Mouse (Mus musculus) T-helper 2 cell (primary cell): ENCODE measurements around the gene Phlpp1.

ENCODE experiments used
- in situ Hi-C: fragments of 300-600 bp; cut with MboI, MseI; formaldehyde crosslinking; loops from one replicate; pipeline ENCODE4 v1.15.1; 2025; ENCODE audit warnings: high pct_unique_total_duplicates

Gene Phlpp1

DNA sequence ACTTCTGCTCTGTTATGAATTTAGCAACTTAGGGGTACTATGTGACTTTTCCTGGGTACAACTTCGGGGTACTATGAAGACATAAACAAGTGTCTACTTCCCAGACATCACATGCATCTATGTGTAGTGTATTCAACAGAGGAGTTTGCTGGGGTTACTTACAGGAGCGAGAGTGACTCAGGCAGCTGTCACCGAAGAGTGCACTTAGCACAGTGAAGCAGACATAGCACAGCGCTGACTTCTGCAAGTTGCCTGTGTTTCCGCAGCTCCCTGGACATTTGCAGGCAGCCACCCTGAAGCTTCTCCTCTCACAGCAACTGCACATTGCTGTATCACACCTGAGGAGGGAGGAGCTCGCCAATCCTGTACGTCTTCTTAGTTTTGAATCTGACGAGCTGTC is 8.2 kb upstream of the Phlpp1 start:
- in situ Hi-C loops = loop anchor here (5.0 kb wide), 1 partner anchor 229 kb away; no protein-coding TSS in a partner anchor

DNA sequence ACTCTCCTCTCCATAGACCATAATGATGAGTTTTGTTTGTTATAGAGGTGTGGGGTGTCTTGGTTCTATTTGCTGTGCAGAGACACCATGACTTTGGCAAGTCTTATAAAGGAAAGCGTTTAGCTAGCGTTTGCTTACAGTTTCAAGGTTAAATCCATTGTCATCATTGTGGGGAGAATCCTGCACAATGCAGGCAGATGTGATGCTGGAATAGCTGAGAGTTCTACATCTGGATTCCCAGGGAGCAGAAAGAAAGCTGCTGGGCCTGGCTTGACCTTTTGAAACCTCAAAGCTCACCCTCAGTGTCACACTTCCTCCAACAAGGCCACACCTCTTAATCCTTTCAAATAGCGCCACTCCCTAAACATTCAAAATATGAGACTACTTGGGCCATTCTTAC is 7.4 kb upstream of the Phlpp1 start:
- in situ Hi-C loops = loop anchor here (5.0 kb wide), 1 partner anchor 228 kb away; no protein-coding TSS in a partner anchor

DNA sequence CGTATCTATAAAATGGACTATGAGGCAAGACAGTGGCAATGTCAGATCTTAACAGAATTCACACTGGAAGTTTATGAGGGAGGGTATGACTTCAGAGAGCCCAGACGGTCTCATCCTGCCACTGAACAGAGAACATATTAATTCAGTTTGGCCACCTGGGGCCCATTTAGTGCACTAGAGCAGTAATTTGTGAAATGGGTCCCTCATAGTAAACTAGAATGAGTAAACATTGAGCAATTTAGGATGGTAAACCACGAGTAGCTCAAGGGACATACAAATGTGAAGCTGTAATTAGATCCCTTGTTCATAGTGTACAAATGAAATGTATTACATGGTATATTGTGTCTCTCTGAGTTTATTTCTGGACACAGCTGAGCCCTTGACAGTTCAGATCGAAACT is 3.6 kb upstream of the Phlpp1 start:
- in situ Hi-C loops = loop anchor here (5.0 kb wide), 1 partner anchor 579 kb away; no protein-coding TSS in a partner anchor

DNA sequence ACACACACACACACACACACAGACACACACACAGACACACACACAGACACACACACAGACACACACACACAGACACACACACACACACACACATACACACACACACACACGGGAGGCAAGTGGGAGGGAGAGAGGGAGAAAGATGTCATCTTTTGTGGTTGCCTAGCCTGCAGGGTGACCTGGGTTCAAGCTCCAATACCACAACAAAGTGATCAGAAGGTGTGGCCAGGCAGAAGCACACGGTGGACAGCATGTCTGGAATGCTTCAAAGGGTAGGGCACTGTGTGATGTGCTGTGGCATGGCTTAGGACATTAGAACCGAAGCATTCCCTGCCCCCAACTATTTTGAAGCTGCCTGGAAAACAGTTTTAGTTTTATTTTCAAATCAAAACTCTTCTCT is 2.8 kb upstream of the Phlpp1 start:
- in situ Hi-C loops = loop anchor here (5.0 kb wide), 1 partner anchor 578 kb away; no protein-coding TSS in a partner anchor

DNA sequence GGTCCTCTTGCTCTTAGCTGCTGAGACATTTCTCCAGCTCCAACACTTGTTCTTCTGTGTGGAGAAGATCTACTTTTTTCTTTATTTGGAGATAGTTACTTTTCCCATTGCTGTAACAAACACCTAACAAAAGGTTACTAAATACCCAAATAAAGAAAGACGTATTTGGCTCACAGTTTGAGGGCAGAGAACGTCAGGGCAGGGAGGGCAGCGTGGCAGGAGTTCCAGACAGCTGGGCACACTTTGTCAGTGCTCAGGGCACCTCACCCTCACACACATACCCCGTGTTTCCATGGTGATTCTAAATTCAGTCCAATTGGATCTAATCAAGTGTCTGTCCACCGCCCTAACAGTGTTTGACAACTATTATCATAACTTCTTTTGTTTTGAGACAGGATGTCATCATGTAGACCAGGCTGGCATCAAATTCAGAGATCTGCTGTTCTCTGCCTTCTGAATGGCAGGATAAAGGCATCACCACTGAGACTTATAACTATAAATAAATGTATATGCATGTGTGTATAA is 1.7 kb upstream of the Phlpp1 start:
- in situ Hi-C loops = loop anchor here (5.0 kb wide), 1 partner anchor 577 kb away; no protein-coding TSS in a partner anchor

DNA sequence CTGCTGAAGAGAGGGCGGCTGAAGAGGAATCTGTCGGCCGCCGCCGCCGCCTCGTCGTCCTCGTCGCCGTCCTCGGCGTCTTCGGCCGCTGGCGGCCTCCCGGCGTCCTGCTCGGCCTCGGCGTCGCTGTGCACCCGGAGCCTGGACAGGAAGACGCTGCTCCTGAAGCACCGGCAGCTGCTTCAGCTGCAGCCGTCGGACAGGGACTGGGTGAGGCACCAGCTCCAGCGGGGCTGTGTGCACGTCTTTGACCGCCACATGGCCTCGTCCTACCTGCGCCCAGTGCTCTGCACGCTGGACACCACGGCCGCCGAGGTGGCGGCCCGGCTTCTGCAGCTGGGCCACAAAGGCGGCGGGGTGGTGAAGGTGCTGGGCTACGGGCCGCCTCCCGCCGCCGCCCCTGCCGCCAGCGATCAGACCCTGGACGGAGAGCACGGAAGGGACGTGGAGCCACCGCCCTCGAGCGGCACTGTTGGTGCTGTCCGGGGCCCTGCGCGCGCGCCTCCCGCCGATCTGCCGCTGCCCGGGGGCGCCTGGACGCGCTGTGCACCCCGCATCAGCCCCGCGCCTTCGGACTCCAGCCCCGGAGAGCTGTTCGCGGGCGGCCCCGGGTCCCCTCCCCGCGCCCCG is 864 bp downstream of the Phlpp1 start:
- in situ Hi-C loops = no loop called here

DNA sequence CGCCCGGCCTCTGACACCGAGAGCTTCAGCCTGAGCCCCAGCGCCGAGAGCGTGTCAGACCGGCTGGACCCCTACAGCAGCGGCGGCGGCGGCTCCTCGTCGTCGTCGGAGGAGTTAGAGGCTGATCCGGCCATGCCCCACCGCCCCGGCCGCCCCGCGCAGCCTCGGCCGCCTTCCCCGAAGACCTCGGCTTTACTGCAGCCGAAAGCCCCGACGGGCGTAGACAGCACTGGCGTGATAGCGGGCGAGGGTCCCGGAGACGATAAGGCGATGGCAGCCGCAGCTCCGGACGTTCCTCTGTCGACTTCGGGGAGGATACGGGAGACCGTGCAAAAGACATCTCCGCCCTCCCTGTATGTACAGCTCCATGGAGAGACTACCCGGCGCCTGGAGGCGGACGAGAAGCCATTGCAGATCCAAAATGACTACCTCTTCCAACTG is 1.4 kb downstream of the Phlpp1 start:
- in situ Hi-C loops = no loop called here

DNA sequence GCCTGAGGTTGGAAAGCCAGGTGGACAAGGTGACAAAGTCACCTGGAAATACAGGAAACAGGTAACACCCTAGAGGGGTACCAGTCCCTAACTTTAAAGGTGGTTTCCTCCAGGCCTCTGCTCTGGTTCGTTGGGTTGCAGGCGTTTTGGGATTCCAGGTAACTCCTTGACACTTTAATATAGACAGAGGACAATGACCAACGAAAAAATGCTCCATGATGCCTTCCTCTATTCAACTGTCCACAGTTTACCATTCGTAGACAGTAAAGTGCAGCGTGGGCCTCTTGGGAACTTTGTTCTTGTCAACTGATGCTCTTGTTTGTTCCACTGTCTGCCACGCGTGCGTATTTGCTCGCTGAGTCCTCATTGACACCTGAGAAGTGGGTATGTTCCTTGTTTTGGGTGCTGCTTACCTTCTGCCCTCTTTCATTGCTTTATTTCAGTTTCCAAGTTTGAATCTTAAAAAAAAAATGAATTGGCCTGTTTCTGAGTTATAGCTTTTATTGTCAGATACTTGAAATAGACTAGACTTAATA is 2.1 kb downstream of the Phlpp1 start:
- in situ Hi-C loops = no loop called here

DNA sequence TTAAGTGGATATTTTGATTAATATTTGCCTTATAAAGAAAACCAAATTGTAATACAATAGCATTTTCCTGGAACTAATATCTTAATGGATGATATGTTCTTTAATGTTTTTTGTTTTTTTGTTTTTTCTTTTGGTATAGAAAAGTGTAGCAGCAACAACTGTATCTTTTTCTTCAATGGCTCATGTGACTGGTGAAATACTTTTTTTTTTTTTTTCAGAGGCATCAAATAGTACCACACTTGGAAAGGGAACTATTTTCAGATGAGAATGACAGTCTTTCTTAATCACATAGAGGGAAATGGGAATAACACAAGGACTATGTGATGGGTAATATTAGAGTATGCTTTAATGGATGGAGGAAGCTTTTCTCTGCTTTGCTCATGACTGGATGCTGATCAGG is 3.0 kb downstream of the Phlpp1 start:
- in situ Hi-C loops = no loop called here

DNA sequence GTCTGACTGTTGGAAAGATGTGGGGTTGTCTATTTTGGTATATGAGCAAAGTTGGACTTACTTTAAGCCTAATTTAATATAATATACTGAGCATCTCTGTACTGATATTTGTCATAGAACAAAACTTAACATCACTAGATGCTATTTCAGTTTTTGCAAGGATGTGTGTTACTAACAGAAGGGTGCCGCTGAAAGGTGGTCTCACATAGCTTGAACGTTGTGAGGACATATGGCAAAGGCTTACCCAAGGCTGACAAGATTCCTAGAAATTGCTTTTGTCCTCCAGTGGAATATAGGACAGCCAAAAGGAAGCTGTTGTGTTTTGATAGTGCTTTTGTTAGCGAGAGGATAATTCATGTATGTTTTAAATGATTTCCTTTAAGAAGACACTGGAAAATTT is 3.8 kb downstream of the Phlpp1 start:
- in situ Hi-C loops = no loop called here

DNA sequence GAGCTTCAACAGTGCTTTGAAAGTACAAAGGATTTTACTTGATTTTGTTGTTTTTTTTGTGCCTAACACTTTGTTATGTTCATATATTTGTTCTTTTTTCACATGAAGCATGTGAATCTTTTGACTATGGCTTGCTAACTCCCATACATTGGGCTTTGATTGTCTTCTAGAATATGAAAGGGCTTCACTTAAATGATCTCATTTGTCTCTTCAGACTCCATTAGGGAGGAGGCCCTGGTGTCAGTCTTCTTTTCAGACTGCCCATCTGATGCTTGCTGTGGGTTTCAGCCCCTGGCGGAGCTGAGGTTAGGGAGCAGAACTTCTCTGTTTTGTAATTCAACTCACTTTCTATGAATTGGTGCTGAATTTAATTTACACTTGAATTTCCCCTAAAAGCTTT is 5.2 kb downstream of the Phlpp1 start:
- in situ Hi-C loops = no loop called here

DNA sequence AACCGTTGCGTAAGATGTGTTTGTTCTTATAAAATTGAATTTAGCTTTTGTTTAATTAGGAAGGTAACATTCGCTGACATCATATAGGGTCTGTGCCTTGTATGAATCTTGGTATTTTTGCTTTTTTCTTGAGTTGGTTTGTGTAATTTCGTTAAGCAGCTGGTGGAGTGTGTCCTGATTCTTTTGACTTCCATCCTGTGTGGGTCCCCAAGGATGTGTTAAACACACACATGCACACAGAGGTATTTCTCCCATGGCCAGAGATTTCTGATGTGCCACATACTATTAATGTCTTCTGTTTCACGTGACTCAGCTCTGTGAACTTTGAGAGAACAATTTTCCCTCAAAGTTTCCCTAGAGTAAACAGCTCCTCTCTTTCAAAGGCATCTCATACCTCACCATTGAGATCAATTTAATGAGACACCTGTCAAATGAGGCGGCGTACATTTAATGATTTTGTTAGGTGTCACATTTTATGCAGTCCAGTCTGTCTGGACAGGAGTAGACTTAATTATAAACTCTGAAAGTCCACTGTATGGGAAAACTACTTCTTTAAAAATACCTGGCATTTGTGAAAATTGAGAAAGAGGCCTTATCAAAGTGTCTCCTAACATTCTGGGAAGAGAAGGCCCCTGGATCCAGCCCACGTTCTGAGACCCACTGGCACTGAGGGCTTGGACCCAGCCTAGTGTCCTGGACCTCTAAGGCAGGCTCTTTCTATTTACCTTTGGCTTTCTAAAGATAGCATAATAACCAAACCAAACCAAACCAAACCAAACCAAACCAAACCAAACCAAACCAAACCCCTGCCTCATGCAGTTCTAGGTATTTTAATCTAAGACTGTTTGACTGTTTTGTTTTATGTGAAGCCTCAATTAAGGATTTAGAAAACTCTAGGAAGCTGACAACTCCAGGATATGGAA is 6.6 kb downstream of the Phlpp1 start:
- in situ Hi-C loops = no loop called here

DNA sequence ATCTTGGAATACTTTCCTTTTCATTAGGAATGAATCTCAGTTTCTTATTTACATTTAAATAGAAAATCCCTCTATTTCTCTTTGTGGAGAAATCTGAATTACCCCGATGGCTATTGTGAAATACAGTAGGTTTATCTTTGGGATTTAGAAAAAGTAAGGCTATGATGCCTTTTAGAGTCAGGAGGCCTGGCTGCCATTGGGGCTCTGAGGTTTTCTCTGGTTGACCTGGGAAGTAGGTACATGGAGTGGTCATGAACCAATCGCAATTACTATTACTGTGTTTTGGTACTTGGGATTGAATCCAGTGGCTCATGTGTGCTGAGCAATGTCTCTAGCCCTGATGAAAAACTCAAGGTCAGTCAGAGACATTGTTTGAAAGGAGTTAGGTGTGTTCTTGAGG is 12.1 kb downstream of the Phlpp1 start:
- in situ Hi-C loops = no loop called here

DNA sequence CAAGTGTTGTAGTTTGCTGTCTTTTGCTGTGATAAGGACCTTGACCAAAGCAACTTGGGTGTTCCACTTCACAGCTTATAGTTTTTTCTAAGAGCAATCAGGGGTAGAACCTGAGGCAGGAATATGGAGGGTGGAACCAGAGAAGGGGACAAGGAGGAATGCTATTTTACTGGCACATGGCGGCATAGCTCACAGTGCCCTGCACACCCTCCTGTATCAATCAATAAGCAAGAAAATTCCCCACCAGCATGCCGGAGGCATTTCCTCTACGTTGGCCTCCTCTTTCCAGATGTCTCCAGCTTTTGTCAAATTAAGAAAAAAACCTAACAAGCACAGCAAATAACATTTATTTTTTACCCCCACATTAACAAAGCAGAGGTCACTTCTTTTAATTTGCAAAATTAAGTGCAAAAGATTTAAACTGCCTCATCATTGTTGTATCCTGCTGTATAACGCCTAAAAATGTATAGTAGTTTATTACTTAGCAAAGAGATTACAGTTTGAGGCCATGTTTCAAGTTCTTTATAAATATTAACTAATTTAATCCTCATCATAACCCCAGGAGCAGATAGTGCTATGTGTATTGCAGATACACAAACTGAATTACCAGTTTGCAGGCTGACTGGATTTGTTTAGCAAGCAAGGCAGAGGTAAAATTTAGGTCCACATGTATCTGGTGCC is 13.4 kb downstream of the Phlpp1 start:
- in situ Hi-C loops = no loop called here

DNA sequence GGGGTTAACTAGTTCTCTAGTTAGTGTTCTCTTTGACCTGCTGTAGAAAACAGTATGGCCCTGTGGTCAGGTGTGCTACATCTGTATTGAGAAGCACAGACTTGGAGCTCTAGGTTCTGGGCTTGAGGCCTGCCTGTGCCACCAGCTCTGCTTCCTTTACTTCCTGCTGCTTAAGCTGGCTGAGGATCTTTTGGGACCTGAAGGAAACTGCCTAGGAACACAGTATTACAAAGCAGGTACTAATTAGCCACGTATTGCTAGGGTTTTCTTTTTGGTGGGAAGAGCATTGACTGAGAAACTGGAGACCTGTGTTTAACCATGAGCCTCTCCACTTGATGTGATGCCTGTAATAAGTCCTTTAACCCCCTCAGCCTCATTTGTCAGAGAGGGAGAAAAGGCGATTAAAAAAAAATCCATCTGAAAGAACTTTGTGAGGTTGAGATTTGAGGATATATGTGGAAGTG is 13.9 kb downstream of the Phlpp1 start:
- in situ Hi-C loops = no loop called here

DNA sequence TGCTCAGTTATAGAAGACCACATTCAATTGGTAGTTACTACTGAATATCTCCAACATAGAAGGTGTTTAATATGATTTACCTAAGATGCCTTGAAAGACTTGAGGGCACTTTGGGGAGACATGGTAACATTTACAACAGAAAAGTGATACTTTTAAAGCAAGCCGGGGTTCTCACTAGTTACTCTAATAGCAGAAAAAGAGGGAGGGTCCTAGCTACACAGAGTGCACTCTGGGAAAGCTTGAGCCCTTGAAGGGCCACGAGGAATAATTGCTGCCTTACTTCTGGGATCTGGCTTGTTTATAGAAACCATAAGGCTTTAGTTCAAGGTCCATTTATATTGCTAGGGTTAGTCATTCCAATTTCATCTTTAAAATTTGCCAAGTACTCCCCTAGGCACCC is 14.5 kb downstream of the Phlpp1 start:
- in situ Hi-C loops = no loop called here

DNA sequence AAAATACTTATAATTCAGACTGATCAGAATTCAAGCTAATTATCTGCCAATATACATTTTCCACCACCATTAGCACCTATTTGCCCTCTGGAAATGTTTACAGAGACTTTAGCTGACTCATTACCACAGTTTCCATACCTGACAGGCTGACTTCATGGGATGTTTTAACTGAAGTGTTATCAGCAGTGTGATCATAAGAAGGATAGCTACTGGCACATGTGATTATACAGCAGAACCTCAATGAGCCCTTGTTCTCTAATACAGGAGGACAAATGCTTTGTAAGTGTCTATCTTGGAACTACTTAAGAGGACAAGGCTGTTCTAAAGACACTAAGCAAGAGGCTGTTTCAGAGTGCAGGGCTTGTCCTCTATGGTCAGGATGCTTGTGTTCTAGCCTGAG is 15.9 kb downstream of the Phlpp1 start:
- in situ Hi-C loops = no loop called here

DNA sequence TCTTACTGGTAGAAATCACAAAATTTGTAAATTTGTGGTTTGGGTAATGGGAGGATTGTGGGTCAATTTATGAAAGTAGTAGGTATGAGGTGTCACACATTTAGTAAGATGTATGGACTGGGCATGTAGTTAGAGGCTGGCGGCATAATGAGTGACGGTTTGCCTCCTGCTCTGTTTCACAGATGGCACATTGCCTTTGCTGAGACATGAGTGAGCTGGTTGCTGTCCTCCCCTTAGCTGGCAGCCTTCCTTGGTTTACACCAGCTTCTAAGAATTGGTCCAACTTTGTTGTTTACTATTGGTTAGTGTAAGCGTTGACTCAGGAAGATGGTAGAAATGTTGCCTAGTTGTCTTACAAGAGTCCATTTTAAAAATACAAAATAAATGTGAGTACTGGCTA is 17.2 kb downstream of the Phlpp1 start:
- in situ Hi-C loops = no loop called here

DNA sequence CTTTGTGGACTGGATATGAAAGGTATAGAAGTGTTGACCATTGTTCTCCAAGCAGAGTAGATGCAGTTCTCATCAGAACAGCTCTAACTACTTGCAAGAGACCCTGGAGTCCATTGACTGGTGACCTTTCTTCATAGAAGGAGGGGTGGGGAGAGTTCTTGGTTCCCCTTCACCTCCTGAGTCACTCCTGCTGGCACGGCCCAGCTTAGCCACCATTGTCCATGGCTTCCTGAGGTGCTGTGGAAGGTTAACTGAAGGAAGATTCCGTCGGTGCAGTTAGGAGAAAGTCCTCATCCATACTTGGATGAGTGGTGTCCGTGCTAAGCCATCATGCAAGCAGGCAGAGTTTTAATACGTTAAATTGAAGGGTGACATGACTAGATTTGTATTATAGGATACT is 17.8 kb downstream of the Phlpp1 start:
- in situ Hi-C loops = no loop called here

DNA sequence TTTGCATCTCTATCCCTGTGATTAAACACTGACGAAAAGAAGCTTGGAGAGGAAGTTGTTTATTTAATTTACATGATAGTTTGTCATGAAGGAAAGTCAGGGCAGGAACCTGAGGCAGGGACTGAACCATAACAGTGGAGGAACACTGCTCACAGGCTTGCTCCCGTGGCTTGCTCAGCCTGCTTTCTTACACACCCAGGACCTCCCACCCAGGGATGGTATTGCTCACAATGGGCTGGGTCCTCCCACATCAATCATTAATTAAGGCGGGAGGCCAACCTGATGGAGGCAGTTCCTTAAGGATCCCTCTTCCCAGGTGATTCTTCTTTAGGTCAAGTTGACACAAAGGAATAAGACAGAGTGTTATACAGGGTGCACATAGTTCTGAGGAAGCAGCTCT is 19.1 kb downstream of the Phlpp1 start:
- in situ Hi-C loops = no loop called here

DNA sequence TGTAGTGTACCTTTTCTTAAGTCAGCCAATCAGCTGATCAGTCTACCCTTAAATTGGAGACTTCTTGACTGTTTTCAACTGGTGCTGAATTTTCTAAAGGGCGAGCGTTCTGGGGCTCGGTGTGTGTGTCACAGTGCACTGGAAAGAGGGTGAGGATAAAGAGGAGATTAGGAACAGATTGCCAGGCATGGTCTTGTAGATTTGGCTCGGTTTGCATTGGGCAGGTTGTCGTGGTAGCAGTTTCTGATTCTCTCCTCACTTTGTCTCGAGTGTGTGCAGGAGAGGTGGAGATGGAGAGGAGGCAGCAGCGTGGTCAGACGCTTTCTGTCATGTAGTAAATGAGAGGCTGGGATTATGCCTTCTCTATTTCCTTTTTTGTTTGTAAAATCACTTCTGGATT is 20.3 kb downstream of the Phlpp1 start:
- in situ Hi-C loops = no loop called here
